Mouse (Mus musculus): Measurements from ENCODE around the gene Aldh18a1. TPM values are rescaled to one million over a fixed set of nuclear protein-coding genes. Genes with fewer than 3 reads are reported as not detected.

The Aldh18a1 gene
- polyA plus RNA-seq, 1 experiment from 2014 or later: 82.3 TPM

GRCm38 (mm10) chr19:40515596-40515995, 72.7 kb downstream of the Aldh18a1 start:
- Histone ChIP-seq H3K27ac (no peak overlapping the region), H3K4me1 (peaks cover 18% of the 10 kb centered on the region), H3K4me3 (no peak overlapping the region), H3K4me2 (replicated peaks) (no peak overlapping the region), H3K36me3 (no peaks in the 10 kb centered on the region), H3K9ac (no peak overlapping the region), H3K27me3 (no peaks in the 10 kb centered on the region), H3K9me3 (replicated peaks) (no peaks in the 10 kb centered on the region)
- no peak for ATAC-seq (ENCODE audit: low FRiP score)
- 84% methylated on average over 3 of the region's 3 CpGs for WGBS

- peaks cover 25% of the 10 kb centered on the region for H3K4me1 ChIP-seq
- no peak overlapping the region for H3K4me3 ChIP-seq
- 81% methylated on average over 7 of the region's 7 CpGs for WGBS
- H3K27ac ChIP-seq: no peak overlapping the region
- no peak for ATAC-seq (ENCODE audit: low FRiP score)
- no peak overlapping the region for H3K9ac ChIP-seq
- H3K4me2 ChIP-seq (replicated peaks): no peak overlapping the region
- no peaks in the 10 kb centered on the region for H3K9me3 ChIP-seq (replicated peaks)
- no peaks in the 10 kb centered on the region for H3K27me3 ChIP-seq
- no peaks in the 10 kb centered on the region for H3K36me3 ChIP-seq
These were observed 73.9 kb downstream of the Aldh18a1 start for GRCm38 (mm10) chr19:40514376-40514775.

- no peaks in the 10 kb centered on the region for H3K27me3 ChIP-seq
- peak within 1 kb of the TSS; percentile 91 for H3K27ac ChIP-seq
- WGBS: under 1% methylated on average over 42 of the region's 51 CpGs
- H3K4me2 ChIP-seq (replicated peaks): peak within 1 kb of the TSS; percentile 80
- peak; percentile 98 for ATAC-seq (ENCODE audit: low FRiP score)
- no peaks in the 10 kb centered on the region for H3K9me3 ChIP-seq (replicated peaks)
- no peaks in the 10 kb centered on the region for H3K36me3 ChIP-seq
- peak within 1 kb of the TSS; percentile 73 for H3K4me3 ChIP-seq
- peaks cover 29% of the 10 kb centered on the region for H3K4me1 ChIP-seq
- H3K9ac ChIP-seq: peak within 1 kb of the TSS; percentile 88
These were observed 74.6 kb downstream of the Aldh18a1 start, which contains the start of gene Sorbs1 for GRCm38 (mm10) chr19:40513632-40514078. TSS of gene Sorbs1 (minus strand) at chr19:40513779.

GRCm38 (mm10) chr19:40512500-40513421, 75.5 kb downstream of the Aldh18a1 start:
- under 1% methylated on average over 34 of the region's 34 CpGs for WGBS
- Histone ChIP-seq H3K27me3 (no peaks in the 10 kb centered on the region), H3K36me3 (no peaks in the 10 kb centered on the region), H3K4me2 (replicated peaks) (peak overlapping the region; percentile 80), H3K4me1 (peaks cover 29% of the 10 kb centered on the region), H3K9me3 (replicated peaks) (0 out of 2 replicates have a peak, but pooled peaks cover 4% of the 10 kb centered on the region), H3K9ac (peak overlapping the region; percentile 88), H3K27ac (peak overlapping the region; percentile 91), H3K4me3 (peak overlapping the region; percentile 73)
- peak; percentile 65 for ATAC-seq (ENCODE audit: low FRiP score)

GRCm38 (mm10) chr19:40511679-40512309, 76.5 kb downstream of the Aldh18a1 start:
- Histone ChIP-seq H3K27ac (peak overlapping the region; percentile 91; the same call in 1 of the 2 replicates), H3K4me2 (replicated peaks) (peak overlapping the region; percentile 80), H3K4me3 (peak overlapping the region; percentile 73), H3K4me1 (peaks cover 29% of the 10 kb centered on the region), H3K9me3 (replicated peaks) (0 out of 2 replicates have a peak, but pooled peaks cover 4% of the 10 kb centered on the region), H3K27me3 (no peaks in the 10 kb centered on the region), H3K36me3 (no peaks in the 10 kb centered on the region), H3K9ac (peak overlapping the region; percentile 88)
- ATAC-seq (ENCODE audit: low FRiP score): no peak
- WGBS: 28% methylated on average over 5 of the region's 5 CpGs

- 0 out of 2 replicates have a peak overlapping the region, but pooled peaks have one; percentile 32 for H3K9ac ChIP-seq
- ATAC-seq (ENCODE audit: low FRiP score): no peak
- H3K9me3 ChIP-seq (replicated peaks): 0 out of 2 replicates have a peak, but pooled peaks cover 4% of the 10 kb centered on the region
- no peaks in the 10 kb centered on the region for H3K27me3 ChIP-seq
- peaks cover 29% of the 10 kb centered on the region for H3K4me1 ChIP-seq
- H3K4me3 ChIP-seq: no peak overlapping the region
- WGBS: 74% methylated on average over 8 of the region's 8 CpGs
- H3K36me3 ChIP-seq: no peaks in the 10 kb centered on the region
- no peak overlapping the region for H3K27ac ChIP-seq
- peak overlapping the region; percentile 80; the same call in 1 of the 2 replicates for H3K4me2 ChIP-seq (replicated peaks)
These were observed 77.2 kb downstream of the Aldh18a1 start for GRCm38 (mm10) chr19:40511100-40511439.

GRCm38 (mm10) chr19:40510387-40511099, 77.7 kb downstream of the Aldh18a1 start:
- peaks cover 29% of the 10 kb centered on the region for H3K4me1 ChIP-seq
- ATAC-seq (ENCODE audit: low FRiP score): no peak
- no peak overlapping the region for H3K4me3 ChIP-seq
- 77% methylated on average over 13 of the region's 13 CpGs for WGBS
- H3K36me3 ChIP-seq: no peaks in the 10 kb centered on the region
- H3K4me2 ChIP-seq (replicated peaks): peak overlapping the region; percentile 80; the same call in 1 of the 2 replicates
- 0 out of 2 replicates have a peak, but pooled peaks cover 4% of the 10 kb centered on the region for H3K9me3 ChIP-seq (replicated peaks)
- H3K27me3 ChIP-seq: no peaks in the 10 kb centered on the region
- 0 out of 2 replicates have a peak overlapping the region, but pooled peaks have one; percentile 32 for H3K9ac ChIP-seq
- H3K27ac ChIP-seq: no peak overlapping the region

- no peak overlapping the region for H3K9ac ChIP-seq
- H3K9me3 ChIP-seq (replicated peaks): 0 out of 2 replicates have a peak, but pooled peaks cover 4% of the 10 kb centered on the region
- no peaks in the 10 kb centered on the region for H3K36me3 ChIP-seq
- no peak overlapping the region for H3K4me2 ChIP-seq (replicated peaks)
- no peak overlapping the region for H3K27ac ChIP-seq
- H3K4me1 ChIP-seq: peaks cover 29% of the 10 kb centered on the region
- H3K27me3 ChIP-seq: no peaks in the 10 kb centered on the region
- no peak overlapping the region for H3K4me3 ChIP-seq
- WGBS: 69% methylated on average over 2 of the region's 2 CpGs
- ATAC-seq (ENCODE audit: low FRiP score): no peak
These were observed 79.0 kb downstream of the Aldh18a1 start for GRCm38 (mm10) chr19:40509274-40509673.

- Histone ChIP-seq H3K27ac (no peak overlapping the region), H3K4me3 (no peak overlapping the region), H3K36me3 (no peaks in the 10 kb centered on the region), H3K9ac (no peak overlapping the region), H3K27me3 (no peaks in the 10 kb centered on the region), H3K4me1 (peaks cover 29% of the 10 kb centered on the region), H3K9me3 (replicated peaks) (0 out of 2 replicates have a peak, but pooled peaks cover 4% of the 10 kb centered on the region), H3K4me2 (replicated peaks) (no peak overlapping the region)
- no peak for ATAC-seq (ENCODE audit: low FRiP score)
- WGBS: 69% methylated on average over 2 of the region's 2 CpGs
These were observed 79.4 kb downstream of the Aldh18a1 start for GRCm38 (mm10) chr19:40508851-40509250.

- Histone ChIP-seq H3K4me3 (no peak overlapping the region), H3K9ac (no peak overlapping the region), H3K4me1 (peaks cover 24% of the 10 kb centered on the region), H3K36me3 (no peaks in the 10 kb centered on the region), H3K27me3 (no peaks in the 10 kb centered on the region), H3K9me3 (replicated peaks) (0 out of 2 replicates have a peak, but pooled peaks cover 4% of the 10 kb centered on the region), H3K4me2 (replicated peaks) (no peak overlapping the region), H3K27ac (no peak overlapping the region)
- 93% methylated on average over 3 of the region's 3 CpGs for WGBS
- ATAC-seq (ENCODE audit: low FRiP score): no peak
These were observed 81.3 kb downstream of the Aldh18a1 start for GRCm38 (mm10) chr19:40506965-40507364.

GRCm38 (mm10) chr19:40504336-40504735, 83.9 kb downstream of the Aldh18a1 start:
- Histone ChIP-seq H3K27ac (no peak overlapping the region), H3K9me3 (replicated peaks) (0 out of 2 replicates have a peak, but pooled peaks cover 4% of the 10 kb centered on the region), H3K27me3 (no peaks in the 10 kb centered on the region), H3K36me3 (no peaks in the 10 kb centered on the region), H3K4me2 (replicated peaks) (no peak overlapping the region), H3K4me3 (no peak overlapping the region), H3K9ac (no peak overlapping the region), H3K4me1 (peaks cover 9% of the 10 kb centered on the region; the same call in 1 of the 2 replicates)
- ATAC-seq (ENCODE audit: low FRiP score): no peak
- WGBS: 93% methylated on average over 7 of the region's 7 CpGs
